Mouse (Mus musculus) small intestine, adult 2 months (tissue): Measurements from ENCODE around the gene Nap1l4. TPM values are rescaled to one million over a fixed set of nuclear protein-coding genes. Genes with fewer than 3 reads are reported as not detected.

Experiments
- H3K27ac ChIP-seq: fragments of 200-500 bp; 2 replicates; pipeline ENCODE4 v1.5.1; 2012; ENCODE audit warnings: low read depth, low read length, control low read depth, inconsistent platforms; ENCODE audit not compliant: insufficient read depth
- H3K27me3 ChIP-seq: fragments of 200-500 bp; 2 replicates; pipeline ENCODE4 v1.6.1; 2012; ENCODE audit warnings: mild to moderate bottlenecking, moderate library complexity, low read length, inconsistent platforms; ENCODE audit not compliant: control insufficient read depth, insufficient read depth
- H3K36me3 ChIP-seq: fragments of 200-500 bp; 2 replicates; pipeline ENCODE4 v1.6.1; 2012; ENCODE audit warnings: mild to moderate bottlenecking, low read length, control low read depth, inconsistent platforms; ENCODE audit not compliant: control insufficient read depth, insufficient read depth
- H3K4me1 ChIP-seq: fragments of 200-500 bp; 2 replicates; pipeline ENCODE4 v1.6.1; 2012; ENCODE audit warnings: low read length, inconsistent platforms, mixed read lengths; ENCODE audit not compliant: control insufficient read depth, insufficient read depth, insufficient read length
- H3K4me3 ChIP-seq: fragments of 200-500 bp; 2 replicates; pipeline ENCODE4 v1.5.1; 2012; ENCODE audit warnings: low read depth, mild to moderate bottlenecking, control low read depth, inconsistent platforms, low read length, moderate library complexity
- CTCF ChIP-seq: fragments of 200-500 bp; IDR thresholded peaks from 2 replicates; pipeline ENCODE4 v1.5.1; 2012; ENCODE audit warnings: low read depth, mild to moderate bottlenecking, control low read depth, inconsistent platforms, low read length, moderate library complexity, mixed read lengths; ENCODE audit not compliant: insufficient replicate concordance, insufficient read length; ENCODE audit errors: extremely low read depth
- POLR2A ChIP-seq: fragments of 200-500 bp; IDR thresholded peaks from 2 replicates; pipeline ENCODE4 v1.6.1; 2012; ENCODE audit warnings: low read depth, mild to moderate bottlenecking, control low read depth, inconsistent platforms, low read length, moderate library complexity
- WGBS: fragments of 180-500 bp; shearing (Covaris S2); methylation state at CpG from one replicate; pipeline ENCODE4 v1.1.7; 2018; 5-methylcytosine and 5-hydroxymethylcytosine counted together
- polyA plus RNA-seq: library from polyadenylated mRNA; depleted of rRNA; stranded (reverse); fragments of >200 nt; gene quantifications from 2 replicates; pipeline ENCODE4 v1.2.3, GENCODE M21; 2012

Nap1l4 gene
- polyA plus RNA-seq, 1 experiment = 35.8 TPM

GRCm38 (mm10) chr7:143476702-143477335 lies 72.1 kb downstream of the Nap1l4 start:
- no peak overlapping the region for H3K4me3 ChIP-seq
- H3K4me1 ChIP-seq = peaks cover 28% of the 10 kb centered on the region
- TF ChIP-seq CTCF = peak; percentile 33; the same call in 1 of the 2 replicates
- TF ChIP-seq POLR2A = no peak
- no peak overlapping the region for H3K27ac ChIP-seq
- 48% methylated on average over 3 of the region's 3 CpGs for whole genome bisulfite sequencing
- 0 out of 2 replicates have a peak, but pooled peaks cover 1% of the 10 kb centered on the region for H3K36me3 ChIP-seq
- peaks cover 3% of the 10 kb centered on the region; the same call in 1 of the 2 replicates for H3K27me3 ChIP-seq

- peak overlapping the region; percentile 25 for H3K4me3 ChIP-seq
- peaks cover 28% of the 10 kb centered on the region for H3K4me1 ChIP-seq
- no peak for TF ChIP-seq CTCF
- no peak for TF ChIP-seq POLR2A
- 25% methylated on average over 11 of the region's 11 CpGs for WGBS
- H3K27ac ChIP-seq = peak overlapping the region; percentile 56
- H3K36me3 ChIP-seq = no peaks in the 10 kb centered on the region
- H3K27me3 ChIP-seq = peaks cover 3% of the 10 kb centered on the region; the same call in 1 of the 2 replicates
Observed at GRCm38 (mm10) chr7:143475876-143476275, 73.0 kb downstream of the Nap1l4 start.

- peak overlapping the region; percentile 64 for H3K4me3 ChIP-seq
- peaks cover 28% of the 10 kb centered on the region for H3K4me1 ChIP-seq
- peak overlapping the region; percentile 91 for H3K27ac ChIP-seq
- no peaks in the 10 kb centered on the region for H3K36me3 ChIP-seq
- 13% methylated on average over 10 of the region's 10 CpGs for WGBS
- TF ChIP-seq POLR2A = no peak
- no peak for TF ChIP-seq CTCF
- no peaks in the 10 kb centered on the region for H3K27me3 ChIP-seq
Observed at GRCm38 (mm10) chr7:143474811-143475210, 74.1 kb downstream of the Nap1l4 start.

GRCm38 (mm10) chr7:143473347-143474101 lies 75.4 kb downstream of the Nap1l4 start, which contains the start of gene Slc22a18:
Gene Slc22a18, plus strand, starts transcription at chr7:143473736.
- no peaks in the 10 kb centered on the region for H3K36me3 ChIP-seq

GRCm38 (mm10) chr7:143469946-143470345 lies 79.0 kb downstream of the Nap1l4 start:
- no peaks in the 10 kb centered on the region for H3K27me3 ChIP-seq
- peaks cover 10% of the 10 kb centered on the region for H3K4me1 ChIP-seq
- TF ChIP-seq POLR2A = no peak
- peak; percentile 88 for TF ChIP-seq CTCF
- H3K27ac ChIP-seq = no peak overlapping the region
- 7% methylated on average over 8 of the region's 8 CpGs for WGBS
- no peak overlapping the region for H3K4me3 ChIP-seq
- no peaks in the 10 kb centered on the region for H3K36me3 ChIP-seq

More at GRCm38 (mm10) chr7:143473347-143474101, 75.4 kb downstream of the Nap1l4 start, which contains the start of gene Slc22a18:
- Histone ChIP-seq H3K4me3 (peak within 1 kb of the TSS; percentile 61), H3K27me3 (no peaks in the 10 kb centered on the region), H3K4me1 (peaks cover 28% of the 10 kb centered on the region), H3K27ac (peak within 1 kb of the TSS; percentile 91)
- no peak for TF ChIP-seq CTCF
- TF ChIP-seq POLR2A = no peak
- WGBS = 12% methylated on average over 4 of the region's 4 CpGs

GRCm38 (mm10) chr7:143467714-143468113 lies 81.2 kb downstream of the Nap1l4 start:
- Histone ChIP-seq H3K36me3 (no peaks in the 10 kb centered on the region), H3K27me3 (peaks cover 4% of the 10 kb centered on the region), H3K27ac (no peak overlapping the region), H3K4me3 (no peak overlapping the region), H3K4me1 (peaks cover 3% of the 10 kb centered on the region; the same call in 1 of the 2 replicates)
- 57% methylated on average over 6 of the region's 6 CpGs for WGBS
- TF ChIP-seq POLR2A (no peak), CTCF (no peak)
